9 mouse cellular contexts compared by ENCODE assay signal in the genomic region with DNA sequence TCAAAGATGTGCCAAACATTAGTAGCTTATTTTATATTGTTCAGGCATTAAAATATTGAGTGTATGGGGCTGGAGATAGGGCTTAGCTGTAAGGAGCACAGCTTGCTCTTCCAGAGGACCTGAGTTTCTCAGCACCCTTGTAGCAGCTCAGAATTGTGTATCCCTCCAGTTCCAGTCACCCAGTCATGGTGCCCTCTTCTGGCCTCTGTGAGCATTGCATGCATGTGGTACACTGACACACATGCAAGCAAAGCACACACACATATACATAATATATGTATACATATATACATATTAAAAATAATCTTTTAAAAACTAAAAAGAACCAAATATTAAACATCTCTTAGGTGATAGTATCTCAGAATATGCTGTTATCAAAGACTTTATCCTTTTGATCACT. TPM values are rescaled to one million over a fixed set of nuclear protein-coding genes. Genes with fewer than 3 reads are reported as not detected.
A peak's percentile ranks its signal among the peaks of the same experiment; 100 is the strongest.
DNase-seq lines count a peak whose midpoint lies in the region; ATAC-seq and TF ChIP-seq lines count a peak whose summit lies in the region.
"Had no signal": no experiment of that assay in that cellular context is flagged by ENCODE, and none has a peak within 500 bp of the region (broad histone marks: within the 10 kb centered on the region; RNA-seq: fewer than 3 reads in every experiment).

No protein-coding gene starts in this region.

- H3K27me3 ChIP-seq in kidney, embryonic 14.5 days (ENCODE audit: control insufficient read depth, insufficient read depth, low read length), result no peaks in the 10 kb centered on the region
- H3K27me3 ChIP-seq in E14TG2a.4 (ENCODE audit: insufficient read depth, low read length), result no peaks in the 10 kb centered on the region
- H3K27me3 ChIP-seq in liver, adult 2 months (ENCODE audit: control insufficient read depth, insufficient read depth, low read length), result no peaks in the 10 kb centered on the region
- H3K27me3 ChIP-seq: neural tube, embryonic 12.5 days had no signal

- intact Hi-C loops in left cerebral cortex, postnatal 36 days (cut with DNase I), result no loop called here

- peaks cover 62% of the 10 kb centered on the region for H3K36me3 ChIP-seq in kidney, embryonic 14.5 days (ENCODE audit: control insufficient read depth, insufficient read depth, low read length)
- peaks cover 70% of the 10 kb centered on the region for H3K36me3 ChIP-seq in E14TG2a.4 (ENCODE audit: insufficient read depth, low read length)
- H3K36me3 ChIP-seq in liver, adult 2 months (ENCODE audit: control insufficient read depth, insufficient read depth, low read length), result peaks cover 45% of the 10 kb centered on the region

- H3K4me3 ChIP-seq in kidney, embryonic 14.5 days (ENCODE audit: low read length), result no peak overlapping the region
- no peak overlapping the region for H3K4me3 ChIP-seq in E14TG2a.4 (replicated peaks; ENCODE audit: low read length)
- no peak overlapping the region for H3K4me3 ChIP-seq in liver, adult 2 months (ENCODE audit: insufficient read depth, low read depth, low read length)
- H3K4me3 ChIP-seq: neural tube, embryonic 12.5 days had no signal

- H3K9me3 ChIP-seq in kidney, embryonic 14.5 days (ENCODE audit: control insufficient read depth, low read length), result no peaks in the 10 kb centered on the region
- no peaks in the 10 kb centered on the region for H3K9me3 ChIP-seq in E14TG2a.4 (ENCODE audit: low read length)
- H3K9me3 ChIP-seq: neural tube, embryonic 12.5 days had no signal

- DNase-seq in kidney, adult 18-20 months, result peak; percentile 76
- peak; percentile 61 for DNase-seq in brain, adult 2 months (ENCODE audit: low read depth, low spot score)
- peak; percentile 50 for DNase-seq in gastrocnemius, adult 18-20 months (ENCODE audit: low spot score)
- peak; percentile 38 for DNase-seq in liver, adult 2 months (ENCODE audit: extremely low read depth, low read depth, low spot score)
- DNase-seq in retina, postnatal 1 day, result peak; percentile 67
- no peak for DNase-seq in left cerebral cortex, postnatal 36 days (ENCODE audit: low spot score in 2 of 2)

- peak; percentile 61 for TF ChIP-seq CTCF in E14TG2a.4 (conservative IDR thresholded peaks at IDR 0.05; ENCODE audit: low read length)
- peak; percentile 76 for TF ChIP-seq CTCF in liver, adult 2 months (IDR thresholded peaks at IDR 0.05; ENCODE audit: low read depth, low read length)

- ATAC-seq in kidney, embryonic 14.5 days (ENCODE audit: low FRiP score, low TSS enrichment), result no peak

- TF ChIP-seq POLR2A in liver, adult 2 months (IDR thresholded peaks at IDR 0.05; ENCODE audit: extremely low read depth, insufficient read depth, low read length), result no peak

- H3K9ac ChIP-seq in kidney, embryonic 14.5 days (ENCODE audit: low read depth, low read length), result no peak overlapping the region
- no peak overlapping the region for H3K9ac ChIP-seq in liver, adult 2 months (ENCODE audit: low read depth, low read length)
- H3K9ac ChIP-seq: neural tube, embryonic 12.5 days had no signal

- H3K4me1 ChIP-seq in kidney, embryonic 14.5 days (ENCODE audit: control insufficient read depth, insufficient read depth, low read length), result no peaks in the 10 kb centered on the region
- H3K4me1 ChIP-seq in E14TG2a.4 (replicated peaks; ENCODE audit: low read depth, low read length), result no peaks in the 10 kb centered on the region; the same call in 1 of the 2 replicates
- no peaks in the 10 kb centered on the region for H3K4me1 ChIP-seq in liver, adult 2 months (ENCODE audit: control insufficient read depth, insufficient read depth, low read length)
- H3K4me1 ChIP-seq: neural tube, embryonic 12.5 days had no signal

- H3K79me2 ChIP-seq in liver, adult 2 months (ENCODE audit: control insufficient read depth, insufficient read depth, low read length), result no peaks in the 10 kb centered on the region

- H3K4me2 ChIP-seq in kidney, embryonic 14.5 days (replicated peaks; ENCODE audit: low read depth, low read length), result no peak overlapping the region
- H3K4me2 ChIP-seq: neural tube, embryonic 12.5 days had no signal

- no peak overlapping the region for H3K27ac ChIP-seq in kidney, embryonic 14.5 days (ENCODE audit: low read depth, low read length)
- H3K27ac ChIP-seq in liver, adult 2 months (replicated peaks; ENCODE audit: insufficient read depth, low read depth, low read length), result no peak overlapping the region
- H3K27ac ChIP-seq: neural tube, embryonic 12.5 days had no signal

RNA-seq across cellular contexts. Expression of gene Nrd1, which starts 35.9 kb away (rescaled TPM):
- 40.7 and 57.2 TPM in 2 replicates for polyA plus RNA-seq in kidney, embryonic 14.5 days (2014; fragmentation: Nextera tagmentation; extraction: Ambion mirVana)
- 100 to 1,000 TPM; 150 to 152 TPM for total RNA-seq in gastrocnemius, adult 18-20 months (2021)
- total RNA-seq in liver, adult 2 months (2014; rRNA removed), result 56.6 and 61.5 TPM in 2 replicates
- polyA plus RNA-seq in liver, adult 2 months (2012; rRNA removed), result 13.3 and 14.5 TPM in 2 replicates
- total RNA-seq in left cerebral cortex, postnatal 36 days (2021), result 100 to 1,000 TPM; 105 to 139 TPM

Comparison
In these comparisons a context has a peak if more than half of its experiments do, and no peak if none do; other contexts are left out.
1. DNase-seq: peak in kidney, adult 18-20 months (single experiment), brain, adult 2 months (single experiment), gastrocnemius, adult 18-20 months (single experiment), liver, adult 2 months (single experiment) and retina, postnatal 1 day (single experiment); none in left cerebral cortex, postnatal 36 days (0 of 2).